Mouse (Mus musculus) C2C12 (cell line): ENCODE results near the gene 9330161L09Rik.

Experiments used
- CEBPB ChIP-seq: IDR thresholded peaks from one replicate; pipeline ENCODE4 v1.6.1; 2011; ENCODE audit warnings: low read depth, mild to moderate bottlenecking, control low read depth, moderate library complexity
- CTCF ChIP-seq: IDR thresholded peaks from one replicate; pipeline ENCODE4 v1.5.1; 2011; ENCODE audit not compliant: control insufficient read depth, insufficient read depth, insufficient read length
- FOSL1 ChIP-seq: IDR thresholded peaks from one replicate; pipeline ENCODE4 v1.8.0; 2011; ENCODE audit warnings: mild to moderate bottlenecking, low read length; ENCODE audit not compliant: poor library complexity, insufficient read depth, severe bottlenecking
- MAX ChIP-seq: IDR thresholded peaks from one replicate; pipeline ENCODE4 v1.6.1; 2011; ENCODE audit warnings: mild to moderate bottlenecking, control low read depth
- MYOD1 ChIP-seq: IDR thresholded peaks from one replicate; pipeline ENCODE4 v1.6.1; 2011; ENCODE audit warnings: low read depth; ENCODE audit not compliant: control insufficient read depth, insufficient read length
- MYOG ChIP-seq: IDR thresholded peaks from one replicate; pipeline ENCODE4 v1.6.1; 2011; ENCODE audit not compliant: control insufficient read depth, insufficient read length; ENCODE audit errors: extremely low read depth
- USF1 ChIP-seq: IDR thresholded peaks from one replicate; pipeline ENCODE4 v1.6.1; 2011; ENCODE audit warnings: low read depth, mild to moderate bottlenecking, control low read depth, moderate library complexity

GRCm38 (mm10) chr12:103389348-103389727 lies 18.3 kb downstream of the 9330161L09Rik start:
- TF ChIP-seq CTCF (no peak), USF1 (no peak), MAX (no peak), MYOG (no peak), FOSL1 (no peak), MYOD1 (no peak), CEBPB (no peak)
